Mouse (Mus musculus): ENCODE measurements at regions not wholly inside any gene's neighbourhood (a gene's known extent, or its start where the extent isn't known, plus 50 kb on each side); places are given as distances from the start of the nearest gene placed in this dataset.

GRCm38 (mm10) chrX:164589874-164590273 is 83.7 kb downstream of the Asb9 start:
- DNase-seq: peak; percentile 38 to 40
- intact Hi-C loops (cut with DNase I): no loop called here

Data from heart, postnatal 10 days (tissue).